Mouse (Mus musculus): ENCODE measurements around the gene Mfap4.
A peak's percentile ranks its signal among the peaks of the same experiment; 100 is the strongest.

Mfap4 gene

GRCm38 (mm10) chr11:61483226-61483845, 1.9 kb upstream of the Mfap4 start:
- DNase-seq (ENCODE audit: low spot score) = no peak

GRCm38 (mm10) chr11:61484256-61484612, 997 bp upstream of the Mfap4 start:
- DNase-seq (ENCODE audit: low spot score) = no peak

DNA sequence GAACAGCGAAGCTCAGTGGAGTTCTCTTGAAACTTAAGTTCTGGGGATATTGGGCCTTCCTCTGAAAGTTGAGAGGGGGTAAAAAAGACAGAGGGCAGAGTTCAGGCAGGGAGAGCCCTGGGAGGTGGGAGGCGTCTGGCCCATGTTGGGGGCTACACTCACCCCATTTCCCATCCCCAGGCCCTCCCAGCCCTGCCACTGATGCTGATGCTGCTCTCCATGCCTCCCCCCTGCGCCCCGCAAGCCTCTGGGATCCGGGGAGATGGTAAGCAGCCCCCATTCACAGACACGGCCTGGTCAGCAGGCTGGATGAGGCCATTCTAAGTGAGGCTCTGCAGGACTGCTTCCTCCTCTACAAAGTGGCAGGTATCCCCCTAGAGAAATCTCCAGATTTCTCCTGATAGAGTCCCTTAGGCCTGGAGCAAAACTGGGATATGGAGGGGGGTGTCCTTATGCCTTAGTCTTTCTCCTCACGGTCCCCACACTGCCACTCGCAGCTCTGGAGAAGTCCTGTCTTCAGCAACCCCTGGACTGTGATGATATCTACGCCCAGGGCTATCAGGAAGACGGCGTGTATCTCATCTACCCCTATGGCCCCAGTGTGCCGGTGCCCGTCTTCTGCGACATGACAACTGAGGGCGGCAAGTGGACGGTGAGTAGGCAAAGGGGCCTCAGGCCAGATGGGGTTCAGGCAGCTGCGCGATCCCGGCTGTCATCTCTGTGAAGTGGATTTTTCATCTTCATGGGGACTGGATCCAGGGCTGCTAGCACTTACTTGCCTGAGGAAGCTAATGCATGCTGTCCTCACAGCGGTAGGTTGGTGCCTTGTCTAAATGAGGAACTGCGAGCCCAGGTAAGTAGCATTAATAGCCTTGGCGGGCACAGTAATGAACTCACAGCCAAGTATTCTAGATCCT, 568 bp downstream of the Mfap4 start:
- DNase-seq (ENCODE audit: low spot score) = no peak

- no peak for DNase-seq (ENCODE audit: low spot score)
Measured at GRCm38 (mm10) chr11:61486458-61487219, 1.4 kb downstream of the Mfap4 start.

DNA sequence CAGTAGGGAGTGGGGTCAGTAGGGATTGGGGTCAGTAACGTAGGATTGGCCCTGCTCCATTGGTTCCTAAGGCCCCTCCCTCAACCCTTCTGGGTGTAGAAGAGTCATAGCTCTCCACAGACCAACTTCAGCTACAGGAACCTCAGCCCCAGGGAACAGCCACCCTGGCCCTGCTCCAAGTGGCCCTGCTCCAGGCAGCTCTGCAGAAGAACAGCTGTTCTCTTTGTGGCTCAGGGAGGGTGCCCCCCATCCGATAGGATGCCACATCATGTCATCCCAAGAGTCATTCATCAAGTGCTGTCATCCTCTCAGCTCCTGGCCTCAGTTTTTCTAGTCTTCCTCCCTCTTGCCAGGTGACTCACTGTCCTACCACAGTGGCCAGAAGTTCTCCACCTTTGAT, 2.2 kb downstream of the Mfap4 start:
- DNase-seq (ENCODE audit: low spot score) = peak; percentile 58

DNA sequence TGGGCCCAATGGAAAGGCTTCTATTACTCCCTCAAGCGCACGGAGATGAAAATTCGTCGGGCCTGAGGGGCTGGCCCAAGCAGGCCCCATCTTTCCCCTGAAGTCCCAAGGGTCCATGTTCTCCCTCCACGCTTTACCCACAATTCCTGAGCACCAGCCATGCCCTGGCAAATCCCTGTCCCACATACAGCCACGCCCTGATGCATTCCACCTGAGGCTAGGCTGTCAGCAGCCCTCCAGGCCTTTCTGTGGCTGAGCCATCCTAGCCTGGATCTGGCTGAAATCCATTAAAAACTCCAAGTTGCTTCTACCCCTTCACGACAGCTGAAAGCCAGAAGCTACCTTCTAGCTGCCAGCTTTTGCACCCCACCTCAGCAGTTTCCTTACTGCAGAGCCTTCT, 2.7 kb downstream of the Mfap4 start:
- DNase-seq (ENCODE audit: low spot score) = no peak

DNA sequence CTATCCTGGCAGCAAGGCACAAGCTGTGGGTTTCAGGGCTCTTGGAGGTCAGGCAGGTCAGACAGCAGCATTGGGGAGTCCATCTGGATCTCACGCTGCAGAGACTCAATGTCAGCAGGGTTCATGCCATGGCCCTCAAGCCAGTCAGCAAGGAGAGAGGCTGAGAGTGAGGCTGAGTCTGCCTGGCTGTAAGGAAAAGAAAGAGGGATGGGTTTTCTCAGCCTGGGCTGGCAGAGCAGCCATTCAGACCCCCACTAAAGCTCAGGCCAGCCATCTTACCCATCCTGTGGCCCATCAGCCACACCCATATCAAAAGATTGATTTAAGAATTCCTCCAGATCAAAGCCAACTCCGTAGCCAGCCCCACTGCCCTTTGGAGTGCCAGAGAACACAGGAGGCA, 3.9 kb downstream of the Mfap4 start:
- no peak for DNase-seq (ENCODE audit: low spot score)

DNA sequence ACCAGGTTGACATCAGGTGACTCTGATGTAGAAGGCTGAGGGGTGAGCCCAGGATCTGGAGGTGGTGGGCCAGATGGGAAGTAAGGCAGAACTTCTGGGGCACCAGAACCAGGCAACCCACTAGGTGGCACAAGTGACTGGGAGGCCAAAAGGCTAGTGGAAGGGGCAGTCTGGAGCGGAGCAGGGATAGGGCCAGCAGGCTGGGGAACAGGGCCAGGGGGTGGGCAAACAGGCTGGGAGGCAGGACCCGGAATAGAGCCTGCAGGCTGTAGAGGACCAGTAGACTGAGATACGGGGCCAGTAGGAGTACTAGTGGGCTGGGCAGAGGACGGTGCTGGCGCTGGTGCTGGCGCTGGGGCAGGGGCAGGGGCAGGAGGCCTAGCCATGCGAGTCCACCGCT, 4.6 kb downstream of the Mfap4 start:
- DNase-seq (ENCODE audit: low spot score) = no peak

DNA sequence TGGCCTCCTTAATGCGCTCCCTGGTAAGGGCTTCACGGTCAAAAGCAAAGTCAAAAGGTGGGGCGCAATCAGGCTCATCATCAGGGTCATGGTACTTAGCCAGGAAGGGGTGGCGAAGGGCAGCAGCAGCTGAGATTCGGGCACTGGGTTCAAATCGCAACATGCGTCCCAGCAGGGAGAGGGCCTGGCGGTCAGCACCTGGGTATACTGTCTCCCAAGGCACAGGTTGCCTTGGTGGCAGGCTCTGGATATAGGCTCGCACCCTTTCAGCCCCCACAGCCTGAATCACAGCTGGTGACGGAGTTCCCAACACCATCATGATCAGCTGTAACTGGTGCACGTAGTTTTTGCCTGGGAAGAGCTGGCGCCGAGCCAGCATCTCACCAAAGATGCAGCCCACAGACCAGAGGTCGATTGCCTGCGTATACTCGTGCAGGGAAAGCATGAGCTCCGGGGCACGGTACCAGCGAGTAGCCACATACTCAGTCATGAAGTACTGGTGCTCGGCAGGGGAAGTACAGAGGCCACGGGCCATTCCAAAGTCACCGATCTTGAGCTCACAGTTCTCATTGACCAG, 5.8 kb downstream of the Mfap4 start:
- no peak for DNase-seq (ENCODE audit: low spot score)

DNA sequence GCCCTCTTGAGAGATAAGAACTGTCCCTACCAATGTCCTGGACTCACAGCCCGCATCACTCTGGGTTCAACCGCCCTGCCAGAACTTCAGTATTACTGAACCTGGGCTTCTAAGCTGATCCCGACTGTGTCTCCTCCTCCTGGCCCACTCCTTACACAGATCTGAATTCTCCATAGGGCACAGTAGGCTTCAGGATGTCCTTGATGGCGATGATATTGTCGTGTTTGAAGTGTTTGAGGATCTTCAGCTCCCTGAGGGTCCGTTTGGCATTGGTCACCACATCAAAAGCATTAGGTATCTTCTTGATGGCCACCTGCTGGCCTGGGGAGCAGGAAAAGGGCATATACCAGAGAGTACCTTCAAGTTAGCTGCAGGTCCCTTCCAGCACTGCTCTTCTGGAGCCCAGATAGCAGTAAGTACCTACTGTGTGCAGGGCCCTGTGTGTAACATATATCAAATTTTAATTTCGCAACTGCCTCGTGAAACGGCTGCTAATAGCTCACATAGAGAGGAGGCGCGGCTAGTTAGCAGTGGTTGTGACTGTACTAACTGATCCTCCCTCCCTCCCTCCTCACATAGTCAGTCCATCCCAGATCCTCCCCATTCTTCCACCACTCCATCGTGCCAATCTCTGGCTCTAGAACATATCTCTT, 7.6 kb downstream of the Mfap4 start:
- no peak for DNase-seq (ENCODE audit: low spot score)

DNA sequence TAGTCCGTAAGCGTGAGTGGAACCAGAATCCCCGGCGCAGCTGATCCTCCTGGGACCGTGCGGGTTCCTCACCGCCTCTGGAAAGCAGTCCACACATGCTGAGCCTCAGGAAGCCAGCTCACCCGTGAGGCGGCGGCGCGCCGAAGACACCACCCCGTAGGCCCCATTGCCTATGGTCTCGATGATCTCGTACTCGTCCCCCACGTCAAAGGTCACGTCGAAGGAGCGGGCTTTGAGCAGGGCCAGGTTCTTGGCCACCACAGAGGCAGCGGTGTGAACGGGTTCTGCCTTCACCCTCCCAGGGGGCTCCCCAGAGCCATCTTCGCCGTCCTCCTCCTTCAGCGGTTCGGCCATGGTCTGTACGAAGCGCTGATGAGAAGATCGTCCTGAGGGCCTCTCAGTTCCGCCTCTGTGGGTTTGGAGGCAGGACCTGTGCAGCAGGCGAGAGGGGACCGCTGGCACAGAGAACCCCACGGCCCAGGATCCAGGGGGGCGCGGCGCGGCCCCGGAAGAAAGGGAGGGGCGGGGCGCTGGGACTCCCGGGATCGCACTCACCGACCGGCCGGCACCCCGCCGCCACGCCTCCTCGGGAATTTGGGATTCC, 8.4 kb downstream of the Mfap4 start:
- DNase-seq (ENCODE audit: low spot score) = no peak

- peak; percentile 92 for DNase-seq (ENCODE audit: low spot score)
Measured at GRCm38 (mm10) chr11:61494129-61494997, 9.1 kb downstream of the Mfap4 start, which contains the start of gene Mapk7. TSS of gene Mapk7 (minus strand) at chr11:61494406.

DNA sequence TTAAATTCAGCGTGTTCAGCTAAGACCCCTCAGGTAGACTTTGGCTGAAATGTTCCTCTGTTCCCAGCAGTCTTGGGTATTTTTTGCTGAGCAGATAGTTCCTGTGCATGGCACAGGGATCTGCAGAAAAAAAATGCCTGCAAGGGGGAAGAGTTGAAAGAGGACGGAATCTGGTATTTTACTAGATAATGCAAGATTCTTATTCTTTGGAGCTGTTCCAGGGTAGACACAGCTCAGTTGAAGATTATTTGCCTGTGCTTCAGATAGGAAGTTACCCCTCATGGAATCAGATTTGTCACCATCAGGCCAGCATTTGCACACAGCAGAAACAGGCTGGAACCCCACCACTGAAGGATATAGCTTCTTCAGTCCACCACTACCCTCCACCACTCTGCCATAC, 10.3 kb downstream of the Mfap4 start:
- DNase-seq (ENCODE audit: low spot score) = no peak

DNA sequence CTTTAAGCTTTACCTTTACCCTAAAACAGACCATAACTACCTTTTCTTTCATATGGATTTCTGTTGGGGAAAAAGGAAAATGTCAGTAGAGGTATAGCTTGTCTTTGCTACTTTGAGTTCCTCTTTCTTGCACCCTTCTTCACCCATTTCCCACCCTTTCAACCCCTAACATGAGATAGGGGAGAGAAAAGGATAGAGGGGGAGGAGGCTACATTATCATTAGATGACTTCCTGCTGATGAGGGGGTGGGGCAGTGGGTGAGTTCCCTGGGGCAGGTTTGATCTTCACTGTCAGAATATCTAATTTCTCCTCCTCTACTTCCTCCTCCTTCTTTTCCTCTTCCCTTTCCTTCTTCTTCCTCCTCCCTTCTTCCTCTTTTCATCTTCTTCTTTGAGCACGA, 12.3 kb downstream of the Mfap4 start:
- DNase-seq (ENCODE audit: low spot score) = no peak

- DNase-seq (ENCODE audit: low spot score) = no peak
Measured at GRCm38 (mm10) chr11:61498736-61499504, 13.7 kb downstream of the Mfap4 start.

GRCm38 (mm10) chr11:61503933-61504332, 18.7 kb downstream of the Mfap4 start:
- no peak for DNase-seq (ENCODE audit: low spot score)

GRCm38 (mm10) chr11:61504713-61505257, 19.6 kb downstream of the Mfap4 start, which contains the start of gene B9d1:
TSS of gene B9d1 (plus strand) at chr11:61505144.
- peak; percentile 97 for DNase-seq (ENCODE audit: low spot score)

GRCm38 (mm10) chr11:61514953-61515352, 29.7 kb downstream of the Mfap4 start:
- peak; percentile 33 for DNase-seq (ENCODE audit: low spot score)

DNA sequence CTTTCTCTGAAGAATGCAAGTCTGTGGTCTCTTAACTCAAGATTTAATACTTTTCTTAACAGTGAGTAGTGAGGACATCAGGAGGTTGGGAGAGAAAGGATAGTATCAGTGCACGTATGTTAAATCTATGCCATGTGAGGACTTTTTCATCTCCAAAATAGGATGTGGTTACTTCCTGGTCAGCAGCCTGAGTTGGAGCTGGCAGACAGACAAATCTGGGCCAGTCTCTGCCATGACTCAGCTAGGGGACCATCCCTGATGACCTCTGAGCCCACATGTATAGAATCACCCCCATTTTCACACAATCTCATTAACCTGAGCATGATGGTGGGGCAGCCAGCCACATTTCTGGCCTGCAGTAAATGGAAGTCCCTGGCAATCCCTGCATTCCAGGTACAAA, 32.7 kb downstream of the Mfap4 start:
- DNase-seq (ENCODE audit: low spot score) = no peak
